8 mouse cellular contexts compared by ENCODE assay signal in the genomic region with DNA sequence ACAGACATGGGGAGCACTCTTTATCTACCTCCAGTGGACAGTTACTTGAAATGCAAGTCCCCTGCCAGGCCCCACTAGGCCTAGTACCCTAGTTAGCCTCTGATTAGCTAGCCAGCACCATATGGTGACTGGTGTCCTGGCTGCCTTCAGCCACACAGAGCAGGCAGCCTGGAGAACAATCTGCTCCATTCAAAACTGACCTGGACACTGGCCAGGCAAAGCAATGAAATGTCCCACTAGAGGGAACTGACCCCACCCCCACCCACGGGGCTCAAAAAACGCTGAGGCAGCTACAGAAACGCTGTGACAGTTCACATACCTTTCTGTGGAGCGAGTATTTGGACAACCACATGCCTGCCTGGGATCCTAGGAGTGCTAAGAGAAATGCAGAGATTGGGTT. TPM values are rescaled to one million over a fixed set of nuclear protein-coding genes. Genes with fewer than 3 reads are reported as not detected.
DNase-seq lines count a peak whose midpoint lies in the region; ATAC-seq and TF ChIP-seq lines count a peak whose summit lies in the region.
"Had no signal": no experiment of that assay in that cellular context is flagged by ENCODE, and none has a peak within 500 bp of the region (broad histone marks: within the 10 kb centered on the region; RNA-seq: fewer than 3 reads in every experiment).

No protein-coding gene starts in this region.

- 0 out of 2 replicates have a peak overlapping the region, but pooled peaks have one; percentile 5 for H3K4me2 ChIP-seq in stomach, embryonic 14.5 days (replicated peaks; ENCODE audit: low read depth, low read length)
- no peak overlapping the region for H3K4me2 ChIP-seq in stomach, postnatal 0 days (replicated peaks; ENCODE audit: low read depth)
- H3K4me2 ChIP-seq in embryonic facial prominence, embryonic 13.5 days, result no peak overlapping the region
- H3K4me2 ChIP-seq in intestine, embryonic 14.5 days (ENCODE audit: low read length), result no peak overlapping the region
- no peak overlapping the region for H3K4me2 ChIP-seq in liver, postnatal 0 days (ENCODE audit: low read depth, low read length)
- H3K4me2 ChIP-seq: liver, embryonic 13.5 days had no signal

- H3K27me3 ChIP-seq in stomach, embryonic 14.5 days (ENCODE audit: control insufficient read depth, insufficient read depth, low read length), result no peaks in the 10 kb centered on the region
- no peaks in the 10 kb centered on the region for H3K27me3 ChIP-seq in stomach, postnatal 0 days (ENCODE audit: control insufficient read depth, insufficient read depth, low read length)
- no peaks in the 10 kb centered on the region for H3K27me3 ChIP-seq in embryonic facial prominence, embryonic 13.5 days
- no peaks in the 10 kb centered on the region for H3K27me3 ChIP-seq in intestine, embryonic 14.5 days (replicated peaks; ENCODE audit: control insufficient read depth, insufficient read depth, low read length)
- peaks cover 14% of the 10 kb centered on the region; the same call in 1 of the 2 replicates for H3K27me3 ChIP-seq in liver, postnatal 0 days (ENCODE audit: insufficient read depth, low read length)

- peak overlapping the region; percentile 81 for H3K27ac ChIP-seq in stomach, embryonic 14.5 days (ENCODE audit: low read length)
- no peak overlapping the region for H3K27ac ChIP-seq in stomach, postnatal 0 days (replicated peaks)
- H3K27ac ChIP-seq in embryonic facial prominence, embryonic 13.5 days, result peak overlapping the region; percentile 51
- H3K27ac ChIP-seq in intestine, embryonic 14.5 days (ENCODE audit: low read depth), result peak overlapping the region; percentile 85; the same call in 1 of the 2 replicates
- no peak overlapping the region for H3K27ac ChIP-seq in liver, postnatal 0 days (ENCODE audit: low read depth)
- H3K27ac ChIP-seq: liver, embryonic 13.5 days had no signal

- TF ChIP-seq CTCF in stomach, postnatal 0 days (IDR thresholded peaks at IDR 0.05; ENCODE audit: low read depth), result no peak
- no peak for TF ChIP-seq CTCF in liver, postnatal 0 days (IDR thresholded peaks at IDR 0.05; ENCODE audit: low read depth)

- peaks cover 39% of the 10 kb centered on the region for H3K4me1 ChIP-seq in stomach, embryonic 14.5 days (ENCODE audit: control insufficient read depth, insufficient read depth, low read length)
- peaks cover 16% of the 10 kb centered on the region; the same call in 1 of the 2 replicates for H3K4me1 ChIP-seq in stomach, postnatal 0 days (replicated peaks; ENCODE audit: control insufficient read depth, insufficient read depth)
- peaks cover 58% of the 10 kb centered on the region for H3K4me1 ChIP-seq in embryonic facial prominence, embryonic 13.5 days
- peaks cover 38% of the 10 kb centered on the region for H3K4me1 ChIP-seq in intestine, embryonic 14.5 days (replicated peaks; ENCODE audit: control insufficient read depth, insufficient read depth, low read length)
- peaks cover 3% of the 10 kb centered on the region; the same call in 1 of the 2 replicates for H3K4me1 ChIP-seq in liver, postnatal 0 days (ENCODE audit: insufficient read depth)

- DNase-seq in stomach, postnatal 0 days (ENCODE audit: low spot score), result no peak
- DNase-seq in intestine, embryonic 14.5 days (ENCODE audit: low spot score), result no peak
- peak; percentile 63 for DNase-seq in lung, postnatal 14 days
- no peak for DNase-seq in liver, postnatal 0 days
- no peak for DNase-seq in thymus, postnatal 14 days
- DNase-seq: liver, embryonic 13.5 days had no signal

- H3K9me3 ChIP-seq in stomach, embryonic 14.5 days (ENCODE audit: control insufficient read depth, low read depth, low read length), result no peaks in the 10 kb centered on the region
- H3K9me3 ChIP-seq in stomach, postnatal 0 days (ENCODE audit: control insufficient read depth, low read length), result no peaks in the 10 kb centered on the region
- H3K9me3 ChIP-seq in embryonic facial prominence, embryonic 13.5 days, result no peaks in the 10 kb centered on the region
- H3K9me3 ChIP-seq in intestine, embryonic 14.5 days (ENCODE audit: control insufficient read depth, low read length), result no peaks in the 10 kb centered on the region
- H3K9me3 ChIP-seq in liver, postnatal 0 days (ENCODE audit: low read length), result no peaks in the 10 kb centered on the region
- H3K9me3 ChIP-seq: liver, embryonic 13.5 days had no signal

- H3K36me3 ChIP-seq in stomach, embryonic 14.5 days (ENCODE audit: control insufficient read depth, insufficient read depth, low read length), result no peaks in the 10 kb centered on the region
- H3K36me3 ChIP-seq in stomach, postnatal 0 days (ENCODE audit: control insufficient read depth, insufficient read depth, low read length), result no peaks in the 10 kb centered on the region
- H3K36me3 ChIP-seq in embryonic facial prominence, embryonic 13.5 days, result no peaks in the 10 kb centered on the region
- H3K36me3 ChIP-seq in intestine, embryonic 14.5 days (ENCODE audit: control insufficient read depth, insufficient read depth, low read length), result no peaks in the 10 kb centered on the region
- no peaks in the 10 kb centered on the region for H3K36me3 ChIP-seq in liver, postnatal 0 days (replicated peaks; ENCODE audit: insufficient read depth, low read length)
- H3K36me3 ChIP-seq: liver, embryonic 13.5 days had no signal

- 13% methylated on average over 4 of the region's 4 CpGs for WGBS in stomach, embryonic 14.5 days
- 22% methylated on average over 4 of the region's 4 CpGs for WGBS in stomach, postnatal 0 days
- WGBS in embryonic facial prominence, embryonic 13.5 days, result 21% methylated on average over 4 of the region's 4 CpGs
- WGBS in intestine, embryonic 14.5 days, result 21% methylated on average over 4 of the region's 4 CpGs
- WGBS in liver, postnatal 0 days (ENCODE audit: insufficient replicate concordance), result 43% methylated on average over 4 of the region's 4 CpGs

- no peak for TF ChIP-seq EP300 in stomach, postnatal 0 days (optimal IDR thresholded peaks at IDR 0.05)
- TF ChIP-seq EP300 in liver, postnatal 0 days (IDR thresholded peaks at IDR 0.05; ENCODE audit: low read depth), result no peak

- no peak for ATAC-seq in stomach, embryonic 14.5 days (ENCODE audit: insufficient number of reproducible peaks, insufficient read depth, low FRiP score, low read depth)
- ATAC-seq in stomach, postnatal 0 days (ENCODE audit: low FRiP score, low TSS enrichment), result no peak
- ATAC-seq in embryonic facial prominence, embryonic 13.5 days (ENCODE audit: insufficient number of reproducible peaks, insufficient read depth, low FRiP score, low TSS enrichment, low read depth), result no peak
- no peak for ATAC-seq in intestine, embryonic 14.5 days (replicated peaks; ENCODE audit: low FRiP score, low TSS enrichment, low read depth)
- ATAC-seq in liver, postnatal 0 days, result no peak

- no peak overlapping the region for H3K9ac ChIP-seq in stomach, embryonic 14.5 days (replicated peaks; ENCODE audit: low read depth, low read length)
- H3K9ac ChIP-seq in stomach, postnatal 0 days (ENCODE audit: low read length), result no peak overlapping the region
- no peak overlapping the region for H3K9ac ChIP-seq in embryonic facial prominence, embryonic 13.5 days
- H3K9ac ChIP-seq in intestine, embryonic 14.5 days (ENCODE audit: low read length), result no peak overlapping the region
- no peak overlapping the region for H3K9ac ChIP-seq in liver, postnatal 0 days (replicated peaks)
- H3K9ac ChIP-seq: liver, embryonic 13.5 days had no signal

- no peak overlapping the region for H3K4me3 ChIP-seq in stomach, embryonic 14.5 days (ENCODE audit: low read depth, low read length)
- H3K4me3 ChIP-seq in stomach, postnatal 0 days (ENCODE audit: low read depth, low read length), result no peak overlapping the region
- no peak overlapping the region for H3K4me3 ChIP-seq in embryonic facial prominence, embryonic 13.5 days
- no peak overlapping the region for H3K4me3 ChIP-seq in intestine, embryonic 14.5 days (ENCODE audit: low read depth, low read length)
- H3K4me3 ChIP-seq in liver, postnatal 0 days (ENCODE audit: low read depth, low read length), result no peak overlapping the region
- H3K4me3 ChIP-seq: liver, embryonic 13.5 days had no signal

RNA-seq across cellular contexts. Expression of a gene that starts 24.0 kb away (rescaled TPM):
- polyA plus RNA-seq in stomach, embryonic 14.5 days (2014; fragmentation: Nextera tagmentation; extraction: Ambion mirVana), result 2.4 and 2.8 TPM in 2 replicates
- polyA plus RNA-seq in stomach, postnatal 0 days (2015; fragmentation: Nextera tagmentation; extraction: Ambion mirVana), result 1.1 and 1.4 TPM in 2 replicates
- polyA plus RNA-seq in embryonic facial prominence, embryonic 13.5 days (2015; fragmentation: Nextera tagmentation; extraction: Ambion mirVana), result 2.3 and 2.7 TPM in 2 replicates
- 1.3 and 1.7 TPM in 2 replicates for polyA plus RNA-seq in intestine, embryonic 14.5 days (2014; fragmentation: Nextera tagmentation; extraction: Ambion mirVana)
- polyA plus RNA-seq in liver, postnatal 0 days (2015; fragmentation: Nextera tagmentation; extraction: Ambion mirVana), result 0.73 TPM in 2 replicates

Comparison
In these comparisons a context has a peak if more than half of its experiments do, and no peak if none do; other contexts are left out.
1. H3K27ac ChIP-seq: peak in stomach, embryonic 14.5 days (single experiment), embryonic facial prominence, embryonic 13.5 days (single experiment) and intestine, embryonic 14.5 days (single experiment); none in stomach, postnatal 0 days (single experiment) and liver, postnatal 0 days (single experiment).